Mouse (Mus musculus) CD4-positive, CD25-positive, alpha-beta regulatory T cell, adult 2 months (primary cell): Measurements from ENCODE around the gene Abca3.
"Not testable (repeated sequence)": the region's sequence is repeated elsewhere in the genome, so short reads cannot be mapped to it uniquely, and the experiment has no call there.

Experiments used
- DNase-seq: peaks from one replicate; pipeline ENCODE4 v3.0.0-alpha.2; 2012; ENCODE audit warnings: low read depth, low spot score

Abca3 gene

GRCm38 (mm10) chr17:24383789-24384188 is 32.0 kb downstream of the Abca3 start:
- DNase-seq, result no peak

- no peak for DNase-seq
These were observed 37.0 kb downstream of the Abca3 start for GRCm38 (mm10) chr17:24388711-24389110.

- DNase-seq, result peak; percentile 66
These were observed 38.1 kb downstream of the Abca3 start for GRCm38 (mm10) chr17:24389865-24390264.

- DNase-seq, result peak; percentile 44
These were observed 39.4 kb downstream of the Abca3 start for GRCm38 (mm10) chr17:24391149-24391548.

- no peak for DNase-seq
These were observed 41.8 kb downstream of the Abca3 start for GRCm38 (mm10) chr17:24393527-24393926.

- DNase-seq, result no peak
These were observed 42.7 kb downstream of the Abca3 start for GRCm38 (mm10) chr17:24394456-24394855.

- DNase-seq, result no peak
These were observed 50.6 kb downstream of the Abca3 start for GRCm38 (mm10) chr17:24402371-24402770.

- no peak for DNase-seq
These were observed 55.5 kb downstream of the Abca3 start for GRCm38 (mm10) chr17:24407116-24407803.

GRCm38 (mm10) chr17:24413557-24414211 is 61.9 kb downstream of the Abca3 start:
- peak; percentile 64 for DNase-seq

- DNase-seq, result peak; percentile 99
These were observed 62.7 kb downstream of the Abca3 start, which contains the start of gene Rnps1 for GRCm38 (mm10) chr17:24414230-24414976. TSS of gene Rnps1 (plus strand) at chr17:24414565.

- DNase-seq, result no peak
These were observed 63.3 kb downstream of the Abca3 start for GRCm38 (mm10) chr17:24415011-24415410.

- no peak for DNase-seq
These were observed 64.4 kb downstream of the Abca3 start for GRCm38 (mm10) chr17:24416051-24416652.

- DNase-seq, result no peak
These were observed 71.4 kb downstream of the Abca3 start for GRCm38 (mm10) chr17:24423114-24423513.

GRCm38 (mm10) chr17:24424489-24424888 is 72.7 kb downstream of the Abca3 start:
- no peak for DNase-seq

GRCm38 (mm10) chr17:24425326-24425725 is 73.6 kb downstream of the Abca3 start:
- DNase-seq, result not testable (repeated sequence)

GRCm38 (mm10) chr17:24425905-24426304 is 74.2 kb downstream of the Abca3 start:
- DNase-seq, result no peak

- DNase-seq, result peak; percentile 82
These were observed 74.9 kb downstream of the Abca3 start, which contains the start of gene Eci1 for GRCm38 (mm10) chr17:24426471-24427169. TSS of gene Eci1 (plus strand) at chr17:24426641.

- no peak for DNase-seq
These were observed 75.4 kb downstream of the Abca3 start for GRCm38 (mm10) chr17:24427170-24427557.

- no peak for DNase-seq
These were observed 77.6 kb downstream of the Abca3 start for GRCm38 (mm10) chr17:24429201-24429983.

GRCm38 (mm10) chr17:24437016-24437415 is 85.3 kb downstream of the Abca3 start:
- peak; percentile 75 for DNase-seq
